Mouse (Mus musculus): ENCODE data around the gene Lst1.

- TF ChIP-seq GATA1 (IDR thresholded peaks at IDR 0.05; ENCODE audit: borderline replicate concordance, low read length) (no peak), FLI1 (IDR thresholded peaks at IDR 0.05; ENCODE audit: low read length) (no peak)
Observed at GRCm38 (mm10) chr17:35153931-35154330, 34.3 kb downstream of the Lst1 start.

Data from megakaryocyte, embryonic 14.5 days (primary cell).